Mouse (Mus musculus): Measurements from ENCODE around the gene Hid1. TPM values are rescaled to one million over a fixed set of nuclear protein-coding genes. Genes with fewer than 3 reads are reported as not detected.

Gene Hid1
- total RNA-seq, 2 experiments from 2014 or later = 77.5 to 81.7 TPM

GRCm38 (mm10) chr11:115377854-115378253, 10.3 kb upstream of the Hid1 start:
- intact Hi-C loops (cut with DNase I) = no loop called here
- no peak for DNase-seq (ENCODE audit: extremely low spot score in 1 of 2, low spot score in 2 of 2)

DNA sequence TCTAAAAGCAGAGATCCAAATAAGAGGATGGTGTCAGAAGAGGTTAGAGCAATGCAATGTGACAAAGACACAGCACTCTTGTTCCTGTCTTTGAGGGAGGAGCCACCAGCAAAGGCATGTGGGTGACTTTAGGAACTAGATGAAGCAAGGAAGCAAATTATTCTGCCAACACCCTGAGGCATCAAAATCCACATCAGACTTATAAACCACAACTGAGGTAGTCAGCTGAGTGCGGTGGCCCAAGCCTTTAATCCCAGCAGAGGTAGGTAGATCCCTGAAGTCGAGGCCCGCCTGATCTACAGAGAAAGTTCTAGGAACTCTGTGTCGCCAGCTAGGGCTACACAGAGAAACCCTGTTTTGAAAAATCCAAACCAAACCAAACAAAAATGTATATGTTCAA, 9.7 kb upstream of the Hid1 start:
- intact Hi-C loops (cut with DNase I) = no loop called here
- no peak for DNase-seq (ENCODE audit: extremely low spot score in 1 of 2, low spot score in 2 of 2)

- no peak for DNase-seq (ENCODE audit: extremely low spot score in 1 of 2, low spot score in 2 of 2)
- intact Hi-C loops (cut with DNase I) = no loop called here
Observed at GRCm38 (mm10) chr11:115376722-115377121, 9.2 kb upstream of the Hid1 start.

DNA sequence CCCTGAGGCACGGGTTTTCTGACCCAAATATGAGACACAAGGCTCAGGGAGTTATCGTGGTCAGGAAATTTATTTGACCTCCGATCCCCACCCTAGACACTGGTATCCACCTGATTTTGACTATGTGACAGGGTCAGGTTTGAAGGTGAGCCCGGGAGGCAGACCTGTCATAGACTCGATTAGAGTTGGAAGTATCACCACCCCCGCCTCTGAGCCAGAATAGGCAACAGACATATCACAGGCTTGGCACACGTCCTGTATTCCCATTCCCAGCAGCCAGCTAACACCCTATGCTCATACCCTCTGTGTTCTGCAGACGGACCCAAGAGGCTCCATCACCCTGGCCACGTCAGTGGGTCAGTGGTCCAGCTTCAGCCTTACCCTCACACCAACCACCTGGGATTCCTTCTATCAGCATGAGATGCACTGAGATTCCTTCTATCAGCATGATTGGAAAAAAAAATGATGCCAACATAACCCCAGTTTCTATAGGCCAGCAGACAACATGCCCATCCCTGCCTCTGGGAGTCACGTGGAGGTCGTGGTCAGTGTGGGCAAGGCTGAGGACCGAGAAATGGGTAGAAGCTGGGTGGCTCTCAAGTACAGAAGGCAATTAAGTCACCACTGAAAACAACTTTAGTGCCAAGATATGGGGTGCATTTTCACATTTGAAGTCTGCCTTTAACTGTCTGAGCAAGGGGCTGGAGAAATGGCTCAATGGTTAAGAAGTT, 7.3 kb upstream of the Hid1 start:
- peak in 1 of 2 experiments; percentile 23 for DNase-seq (ENCODE audit: extremely low spot score in 1 of 2, low spot score in 2 of 2)
- intact Hi-C loops (cut with DNase I) = no loop called here

- intact Hi-C loops (cut with DNase I) = no loop called here
- peak; percentile 62 to 89 for DNase-seq (ENCODE audit: extremely low spot score in 1 of 2, low spot score in 2 of 2)
Observed at GRCm38 (mm10) chr11:115373805-115374694, 6.5 kb upstream of the Hid1 start.

- intact Hi-C loops (cut with DNase I) = no loop called here
- DNase-seq (ENCODE audit: extremely low spot score in 1 of 2, low spot score in 2 of 2) = no peak
Observed at GRCm38 (mm10) chr11:115372737-115373136, 5.2 kb upstream of the Hid1 start.

DNA sequence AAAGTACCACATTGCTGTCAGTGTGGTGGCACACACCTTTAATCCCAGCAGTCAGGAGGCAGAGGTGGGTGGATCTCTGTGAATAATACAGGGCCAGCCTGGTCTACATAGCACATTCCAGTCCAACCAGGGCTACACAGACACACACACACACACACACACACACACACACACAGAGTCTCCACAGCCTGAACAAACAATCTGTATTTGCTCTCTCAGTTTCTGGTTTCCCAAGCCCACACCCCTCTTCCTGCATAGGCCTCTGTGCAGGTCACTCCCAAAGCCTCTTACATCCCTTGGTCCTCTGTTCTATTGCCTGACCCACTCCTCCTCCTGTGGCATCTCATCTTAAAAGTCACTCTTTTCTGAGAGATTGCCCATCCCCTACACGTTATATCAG, 4.5 kb upstream of the Hid1 start:
- intact Hi-C loops (cut with DNase I) = no loop called here
- DNase-seq (ENCODE audit: extremely low spot score in 1 of 2, low spot score in 2 of 2) = no peak

- no peak for DNase-seq (ENCODE audit: extremely low spot score in 1 of 2, low spot score in 2 of 2)
- intact Hi-C loops (cut with DNase I) = no loop called here
Observed at GRCm38 (mm10) chr11:115371354-115371753, 3.8 kb upstream of the Hid1 start.

- intact Hi-C loops (cut with DNase I) = no loop called here
- no peak for DNase-seq (ENCODE audit: extremely low spot score in 1 of 2, low spot score in 2 of 2)
Observed at GRCm38 (mm10) chr11:115370368-115370767, 2.8 kb upstream of the Hid1 start.

DNA sequence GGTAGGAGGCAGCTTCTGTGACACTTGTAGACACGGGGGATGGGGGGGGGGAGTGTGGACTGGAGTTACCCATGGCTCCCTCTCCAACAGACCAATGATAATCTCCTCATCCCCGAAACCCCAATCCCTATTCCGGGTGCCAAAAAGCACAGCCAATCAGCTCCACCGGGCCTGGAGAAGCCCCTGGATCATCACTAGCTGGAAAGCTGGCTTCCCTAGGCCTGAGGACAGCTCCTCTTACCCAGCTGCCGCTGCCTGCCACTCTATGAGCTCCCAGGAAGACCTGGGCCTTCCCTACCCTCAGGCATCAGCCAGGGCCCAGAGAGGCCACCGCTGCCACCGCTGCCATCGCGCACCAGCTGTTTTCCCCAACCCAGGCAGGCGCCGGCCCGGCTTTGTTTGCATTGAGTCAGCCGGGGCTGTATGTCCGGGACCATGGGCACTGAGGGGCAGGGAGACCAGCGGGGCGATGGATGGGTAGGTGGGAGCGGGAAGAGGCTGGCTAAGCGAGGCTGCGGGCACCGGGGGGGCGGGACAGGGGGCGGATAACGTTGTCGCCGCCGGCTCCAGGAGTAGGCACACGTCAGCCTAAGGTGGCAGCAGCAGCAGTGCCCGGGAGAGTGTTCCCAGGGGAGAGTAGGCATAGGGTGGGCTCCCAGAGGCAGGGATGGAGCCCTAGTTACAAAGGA, 706 bp downstream of the Hid1 start:
- intact Hi-C loops (cut with DNase I) = no loop called here
- DNase-seq (ENCODE audit: extremely low spot score in 1 of 2, low spot score in 2 of 2) = peak; percentile 60 to 61

- intact Hi-C loops (cut with DNase I) = no loop called here
- DNase-seq (ENCODE audit: extremely low spot score in 1 of 2, low spot score in 2 of 2) = no peak
Observed at GRCm38 (mm10) chr11:115366039-115366705, 1.4 kb downstream of the Hid1 start.

DNA sequence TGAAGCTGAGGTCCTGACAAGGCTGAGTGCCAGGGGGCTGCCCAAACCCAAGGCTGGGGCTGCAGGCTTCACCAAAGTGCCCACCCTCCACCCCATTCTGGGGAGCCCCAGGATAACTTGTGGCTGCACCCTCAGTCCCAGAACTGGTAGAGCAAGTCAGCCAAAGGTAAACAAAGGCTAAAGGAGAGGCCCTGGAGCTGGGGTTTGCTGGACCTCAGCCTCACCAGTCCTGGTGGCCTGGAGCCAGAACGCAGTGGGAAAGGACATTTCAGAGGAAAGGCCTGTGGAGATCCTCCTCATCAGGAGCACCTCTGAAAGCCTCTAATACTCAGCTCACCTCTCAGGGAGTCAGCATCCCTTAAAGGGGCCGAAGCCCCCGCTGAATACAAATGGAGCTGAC, 3.4 kb downstream of the Hid1 start:
- intact Hi-C loops (cut with DNase I) = no loop called here

GRCm38 (mm10) chr11:115359726-115360125, 7.8 kb downstream of the Hid1 start:
- intact Hi-C loops (cut with DNase I) = loop anchor here (2.0 to 10.0 kb wide), 3 partner anchors 53 to 155 kb away; partner anchors contain the start of gene Armc7

More for the DNA sequence above, 3.4 kb downstream of the Hid1 start:
- DNase-seq (ENCODE audit: extremely low spot score in 1 of 2, low spot score in 2 of 2) = no peak

GRCm38 (mm10) chr11:115359293-115359692, 8.3 kb downstream of the Hid1 start:
- DNase-seq (ENCODE audit: extremely low spot score in 1 of 2, low spot score in 2 of 2) = no peak
- intact Hi-C loops (cut with DNase I) = loop anchor here (2.0 to 10.0 kb wide), 3 partner anchors 53 to 154 kb away; partner anchors contain the start of gene Armc7

More at GRCm38 (mm10) chr11:115359726-115360125, 7.8 kb downstream of the Hid1 start:
- no peak for DNase-seq (ENCODE audit: extremely low spot score in 1 of 2, low spot score in 2 of 2)

GRCm38 (mm10) chr11:115358468-115358867, 9.1 kb downstream of the Hid1 start:
- intact Hi-C loops (cut with DNase I) = loop anchor here (2.0 to 10.0 kb wide), 3 partner anchors 54 to 154 kb away; partner anchors contain the start of gene Armc7
- DNase-seq (ENCODE audit: extremely low spot score in 1 of 2, low spot score in 2 of 2) = peak; percentile 57 to 78

- peak; percentile 53 to 75 for DNase-seq (ENCODE audit: extremely low spot score in 1 of 2, low spot score in 2 of 2)
- intact Hi-C loops (cut with DNase I) = loop anchor here (2.0 to 10.0 kb wide), 2 partner anchors 31 to 149 kb away; partner anchors contain the start of gene Ush1g
Observed at GRCm38 (mm10) chr11:115354183-115354582, 13.4 kb downstream of the Hid1 start.

DNA sequence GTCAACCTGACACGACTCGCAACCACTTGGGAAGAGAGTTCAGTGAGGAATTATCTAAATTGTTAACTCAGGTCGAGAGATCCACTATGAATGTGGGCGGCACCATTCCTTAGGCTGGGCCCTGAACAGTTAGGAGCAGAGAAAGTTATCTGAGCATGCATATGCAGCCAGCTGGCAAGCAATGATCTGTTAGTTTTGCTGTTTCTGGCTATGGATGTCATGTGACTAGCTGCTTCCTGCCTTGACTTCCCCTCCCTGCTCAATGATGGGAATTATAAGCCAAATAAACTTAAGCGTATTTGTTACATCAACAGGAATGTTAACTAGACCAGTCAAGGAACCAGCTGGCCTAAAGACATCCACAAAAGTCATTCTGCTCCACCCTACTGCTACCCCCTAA, 14.2 kb downstream of the Hid1 start:
- intact Hi-C loops (cut with DNase I) = loop anchor here (10.0 kb wide), 1 partner anchor 149 kb away; no protein-coding TSS in a partner anchor
- no peak for DNase-seq (ENCODE audit: extremely low spot score in 1 of 2, low spot score in 2 of 2)

GRCm38 (mm10) chr11:115349976-115350375, 17.6 kb downstream of the Hid1 start:
- intact Hi-C loops (cut with DNase I) = loop anchor here (10.0 kb wide), 1 partner anchor 145 kb away; no protein-coding TSS in a partner anchor
- no peak for DNase-seq (ENCODE audit: extremely low spot score in 1 of 2, low spot score in 2 of 2)

All from left cerebral cortex, postnatal 10 days (tissue).